Mouse (Mus musculus) heart, postnatal 4 days (tissue): Measurements from ENCODE around the gene Ifi27. TPM values are rescaled to one million over a fixed set of nuclear protein-coding genes. Genes with fewer than 3 reads are reported as not detected.
A peak's percentile ranks its signal among the peaks of the same experiment; 100 is the strongest.
"Not testable (repeated sequence)": the region's sequence is repeated elsewhere in the genome, so short reads cannot be mapped to it uniquely, and the experiment has no call there.

Source experiments
- DNase-seq: peaks from one replicate; pipeline ENCODE4 v3.0.0; 2021
- total RNA-seq, 2 experiments: library from RNA; stranded (reverse); gene quantifications; 2 replicates each; pipeline ENCODE4 v1.2.3; 2021

Ifi27 gene
- 10 to 100 TPM; 42.7 to 45.6 TPM for total RNA-seq

DNA sequence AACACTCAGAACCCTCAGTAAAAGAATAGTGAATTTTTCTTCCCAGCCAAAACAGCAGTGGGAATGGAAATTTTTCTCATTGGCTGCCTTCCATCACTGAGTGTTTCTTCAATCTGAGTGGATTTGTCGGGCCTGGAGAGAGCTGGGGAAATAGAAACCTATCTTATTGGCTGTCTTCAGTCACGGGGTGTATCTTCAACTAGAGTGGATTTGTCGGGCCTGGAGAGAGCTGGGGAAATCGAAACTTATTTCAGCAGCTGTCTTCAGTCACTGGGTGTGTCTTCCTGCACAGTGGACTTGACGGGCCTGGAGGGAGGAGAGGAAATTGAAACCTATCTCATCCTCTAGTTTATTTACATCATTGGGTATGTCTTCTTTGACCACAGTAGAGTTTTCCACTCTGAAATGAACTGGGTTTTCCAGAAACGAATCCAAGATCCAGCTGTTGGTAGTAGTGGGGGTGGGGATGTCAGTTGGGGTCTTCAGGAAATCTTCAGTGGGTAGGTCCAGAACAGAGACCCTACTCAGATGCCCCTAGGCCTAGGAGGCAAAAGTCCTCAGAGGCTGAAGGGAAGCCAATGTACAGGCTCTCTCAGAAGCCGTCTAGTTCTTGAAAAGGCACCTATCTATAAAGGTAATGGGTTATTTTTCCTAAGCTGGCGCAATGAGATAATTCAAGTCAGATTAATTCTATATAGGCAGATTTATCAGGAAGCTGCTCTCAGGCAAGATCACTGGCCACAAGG, at the start of gene Ifi27:
Gene Ifi27 (plus strand): TSS at position 226 of the 746 bp plus-strand sequence.
- peak; percentile 68 for DNase-seq

DNA sequence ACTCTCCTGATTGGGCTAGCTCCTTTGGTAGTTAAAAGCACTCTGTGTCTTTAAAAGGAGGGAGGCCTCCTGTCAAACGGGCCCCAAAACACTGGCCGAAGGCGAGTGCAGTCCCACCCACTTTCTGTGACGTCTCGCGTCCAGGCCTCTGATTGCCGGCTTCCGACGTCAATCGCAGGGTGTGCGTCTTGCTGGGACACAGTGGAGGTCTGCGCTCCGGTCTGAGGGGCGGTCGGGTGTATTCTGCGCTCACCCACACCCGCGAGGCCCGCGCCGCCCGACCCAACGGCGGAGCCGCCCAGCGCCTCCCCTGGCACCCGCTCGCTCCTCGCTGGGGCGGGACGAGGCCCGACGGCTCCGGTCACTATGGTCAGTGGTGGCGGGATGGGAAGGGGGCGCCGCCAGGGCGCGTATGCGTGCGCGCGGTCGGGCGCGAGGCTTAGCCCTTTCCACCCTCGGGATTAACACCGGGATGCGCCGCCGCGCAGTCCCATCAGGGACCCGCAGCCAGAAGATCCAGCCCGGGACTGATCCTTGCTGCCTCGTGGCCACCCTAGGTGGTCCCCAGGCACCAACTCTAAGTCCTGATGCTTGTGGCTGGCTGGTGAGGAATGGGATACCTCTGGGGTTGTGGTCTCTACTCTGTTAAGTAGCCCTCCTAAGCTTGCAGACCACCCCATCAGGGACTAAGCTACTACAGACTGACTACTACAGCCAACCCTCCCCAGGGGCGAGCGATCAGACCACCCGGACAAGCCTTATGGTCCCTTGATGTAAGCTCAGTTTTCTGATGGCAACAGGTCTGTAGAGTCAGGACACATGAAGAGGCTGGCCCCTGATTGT, 45.3 kb upstream of the Ifi27 start, which contains the start of gene Otub2:
Gene Otub2 (plus strand): TSS at position 178 of the 843 bp plus-strand sequence.
- peak; percentile 98 for DNase-seq

GRCm38 (mm10) chr12:103389348-103389727, 44.7 kb upstream of the Ifi27 start:
- DNase-seq: no peak

DNA sequence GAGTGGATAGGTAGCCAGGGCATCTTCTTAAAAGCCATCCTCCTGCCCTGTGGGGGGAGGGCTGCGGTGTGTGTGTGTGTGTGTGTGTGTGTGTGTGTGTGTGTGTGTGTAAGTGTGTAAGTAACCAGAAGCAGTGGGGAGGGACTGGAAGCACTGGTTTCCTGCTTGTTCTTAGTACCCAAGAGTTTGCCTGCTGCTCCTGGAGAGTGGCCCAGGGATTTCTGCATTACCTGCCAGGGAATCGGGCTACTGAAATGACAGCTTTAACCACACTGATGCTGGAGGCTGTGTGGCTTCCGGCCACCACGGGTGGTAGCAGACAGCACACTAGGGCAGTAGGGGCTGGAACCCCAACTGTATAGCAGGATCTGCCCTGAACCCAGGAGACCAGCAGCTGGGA, 44.0 kb upstream of the Ifi27 start:
- DNase-seq: no peak

- DNase-seq: no peak
Observed at GRCm38 (mm10) chr12:103391098-103391497, 42.9 kb upstream of the Ifi27 start.

DNA sequence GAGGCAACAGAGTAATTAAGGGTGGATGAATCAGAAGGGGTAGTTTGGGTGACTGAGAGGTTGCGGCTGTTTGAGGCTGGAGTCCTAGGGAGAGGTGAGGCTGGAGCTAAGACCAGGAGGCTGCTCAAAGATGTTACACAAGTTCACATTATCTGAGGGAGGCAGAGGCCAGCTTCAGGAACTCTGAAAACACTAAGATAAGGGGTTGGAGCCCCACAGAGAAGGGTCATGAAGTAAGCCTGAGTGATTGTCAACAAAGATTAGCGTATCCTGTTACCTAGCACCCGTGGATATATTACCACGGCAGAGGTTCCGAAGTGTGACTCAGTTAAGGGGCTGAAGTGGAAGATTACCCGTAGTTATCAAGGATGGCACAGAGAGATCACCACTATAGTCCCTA, 40.5 kb upstream of the Ifi27 start:
- DNase-seq: no peak

- no peak for DNase-seq
Observed at GRCm38 (mm10) chr12:103395486-103396275, 38.3 kb upstream of the Ifi27 start.

DNA sequence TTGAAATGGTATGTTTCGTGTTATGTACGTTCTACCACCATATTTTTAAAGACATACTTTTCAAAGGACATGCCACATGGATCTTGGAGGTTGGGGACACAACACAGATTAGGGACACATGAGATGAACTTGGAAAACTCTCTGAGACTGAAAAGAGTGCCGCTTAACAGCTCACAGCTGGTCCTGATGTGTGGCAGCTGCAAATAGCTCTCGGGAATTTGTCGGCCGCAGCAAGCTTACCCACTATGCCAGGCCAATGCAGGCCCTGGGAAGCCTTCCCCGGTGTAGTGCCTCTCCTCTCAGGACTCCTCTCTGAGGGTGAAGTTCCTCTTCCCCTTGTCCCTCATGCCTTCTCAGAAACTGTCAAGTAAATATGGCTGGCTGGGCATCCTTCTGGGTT, 37.3 kb upstream of the Ifi27 start:
- no peak for DNase-seq

GRCm38 (mm10) chr12:103404131-103404530, 29.9 kb upstream of the Ifi27 start:
- DNase-seq: no peak

DNA sequence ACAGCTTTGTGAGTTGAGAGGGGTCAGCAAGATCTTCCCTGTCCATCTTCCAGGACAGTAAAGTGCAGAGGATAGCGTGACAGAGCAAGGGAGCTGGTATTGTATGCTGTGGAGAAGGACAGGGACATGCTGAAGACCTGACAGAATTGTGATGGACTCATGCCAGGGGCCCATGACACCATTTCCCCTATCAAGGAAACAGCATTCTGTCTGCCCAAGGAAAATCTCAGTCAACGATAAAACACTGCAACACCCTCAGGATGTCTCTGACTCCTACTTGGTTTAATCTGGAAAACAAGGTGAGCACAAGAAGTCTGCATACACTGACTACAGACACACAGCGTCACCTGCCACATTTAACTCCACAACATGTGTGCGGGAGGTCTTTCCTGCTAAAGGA, 26.3 kb upstream of the Ifi27 start, which contains the start of gene 9330161L09Rik:
Gene 9330161L09Rik (minus strand): TSS at position 101 of the 400 bp plus-strand sequence.
- DNase-seq: no peak

DNA sequence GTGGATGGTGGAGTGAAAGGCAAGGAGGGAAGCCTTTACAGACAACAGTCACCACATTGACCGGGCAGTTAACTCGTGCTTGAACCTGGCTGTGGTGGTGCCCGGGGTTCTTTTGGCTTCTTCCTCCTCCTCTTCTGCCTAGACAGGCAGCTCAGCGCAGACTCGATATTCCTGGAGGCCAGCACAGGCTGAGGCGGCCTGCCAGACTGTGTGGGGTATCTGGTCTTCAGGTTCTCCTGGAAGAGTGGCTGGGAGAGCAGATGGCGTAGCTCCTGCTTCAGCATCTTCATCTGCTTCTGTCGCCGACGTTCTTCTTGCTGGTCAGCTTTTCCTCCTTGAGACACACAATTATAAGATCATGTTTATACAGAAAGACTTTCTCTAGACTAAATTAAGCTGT, 25.9 kb upstream of the Ifi27 start:
- DNase-seq: no peak

DNA sequence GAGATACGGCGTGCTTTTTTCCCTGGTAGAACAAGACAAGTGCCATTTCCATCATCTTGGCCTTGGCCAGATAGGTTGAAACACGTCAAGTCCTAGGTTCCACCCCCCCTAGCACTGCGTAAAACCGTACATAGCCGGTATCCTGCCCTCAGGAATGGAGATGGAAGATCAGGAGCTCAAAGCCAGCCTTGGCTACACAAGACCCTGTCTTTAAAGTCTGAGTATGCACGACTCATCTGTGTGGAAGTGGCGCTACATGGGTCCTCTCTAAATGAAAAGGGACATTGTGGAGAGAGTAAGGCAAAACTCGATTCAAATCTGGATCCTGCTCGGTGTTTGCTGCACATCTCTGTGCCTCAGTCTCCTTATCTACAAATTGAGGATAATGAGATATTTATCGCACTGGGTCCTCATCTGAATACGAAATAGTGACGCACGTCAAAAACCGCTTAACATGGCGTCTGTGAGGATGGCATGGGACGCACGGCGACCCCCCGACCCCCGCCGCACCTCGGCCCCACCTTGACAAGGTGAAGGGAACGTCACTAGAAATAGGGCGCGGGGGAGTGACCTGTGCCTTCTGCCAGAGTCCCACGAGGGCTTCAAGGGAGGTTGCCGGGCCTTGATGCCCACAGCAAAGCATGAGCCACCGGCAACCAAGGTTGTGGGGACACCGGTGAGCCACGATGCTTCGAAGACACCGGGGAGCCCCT, 8.8 kb upstream of the Ifi27 start:
- no peak for DNase-seq

DNA sequence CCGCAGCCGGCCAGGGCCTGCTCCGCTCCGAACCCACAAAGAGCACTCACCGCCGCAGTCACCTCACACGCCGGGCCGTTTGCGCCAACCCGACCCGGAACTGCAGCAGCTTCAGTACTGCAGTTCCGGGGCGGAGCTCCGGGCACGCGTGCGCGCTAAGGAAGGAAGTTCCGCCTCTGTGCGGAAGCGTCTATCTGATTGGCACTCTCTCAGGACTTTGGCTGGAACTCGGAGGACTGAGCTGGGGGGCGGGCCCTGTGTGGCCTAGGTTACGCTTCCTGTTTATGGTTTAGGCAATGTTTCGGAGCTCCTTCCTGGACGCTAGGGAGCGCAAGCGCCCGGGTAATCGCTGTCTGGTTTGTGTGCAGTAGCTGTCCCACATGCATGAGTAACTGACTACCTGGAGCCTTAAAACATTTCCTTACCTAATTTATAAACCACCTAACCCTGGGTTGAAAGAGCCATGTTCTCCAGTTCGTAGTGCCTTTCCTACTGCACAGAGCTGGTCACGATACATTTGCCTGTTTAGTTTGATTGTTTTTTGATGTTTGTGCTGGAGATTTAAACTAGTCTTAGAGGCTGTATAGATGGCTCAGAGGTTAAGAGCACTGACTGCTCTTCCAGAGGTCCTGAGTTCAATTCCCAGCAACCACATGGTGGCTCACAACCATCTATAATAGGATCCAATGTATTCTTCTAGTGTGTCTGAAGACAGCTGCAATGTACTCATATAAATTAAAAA, 8.1 kb upstream of the Ifi27 start, which contains the start of gene Ddx24:
Gene Ddx24 (minus strand): TSS at position 102 of the 742 bp plus-strand sequence.
- peak; percentile 98 for DNase-seq

DNA sequence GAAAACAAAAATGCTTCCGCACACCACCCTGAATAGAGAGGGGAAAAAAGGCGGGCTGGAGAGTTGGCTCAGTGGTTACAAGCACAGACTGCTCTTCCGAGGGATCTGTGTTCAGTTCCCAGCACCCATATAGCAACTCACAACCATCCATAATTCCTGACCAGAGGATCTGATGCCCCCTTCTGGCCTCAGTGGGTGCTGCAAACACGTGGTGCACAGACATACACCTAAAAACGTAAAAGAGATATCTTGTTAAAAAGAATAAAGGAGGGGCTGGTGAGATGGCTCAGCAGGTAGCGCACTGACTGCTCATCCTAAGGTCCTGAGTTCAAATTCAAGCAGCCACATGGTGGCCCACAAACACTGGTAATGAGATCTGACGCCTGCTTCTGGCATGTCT, 7.3 kb upstream of the Ifi27 start:
- DNase-seq: no peak

- no peak for DNase-seq
Observed at GRCm38 (mm10) chr12:103433430-103433829, 581 bp upstream of the Ifi27 start.

DNA sequence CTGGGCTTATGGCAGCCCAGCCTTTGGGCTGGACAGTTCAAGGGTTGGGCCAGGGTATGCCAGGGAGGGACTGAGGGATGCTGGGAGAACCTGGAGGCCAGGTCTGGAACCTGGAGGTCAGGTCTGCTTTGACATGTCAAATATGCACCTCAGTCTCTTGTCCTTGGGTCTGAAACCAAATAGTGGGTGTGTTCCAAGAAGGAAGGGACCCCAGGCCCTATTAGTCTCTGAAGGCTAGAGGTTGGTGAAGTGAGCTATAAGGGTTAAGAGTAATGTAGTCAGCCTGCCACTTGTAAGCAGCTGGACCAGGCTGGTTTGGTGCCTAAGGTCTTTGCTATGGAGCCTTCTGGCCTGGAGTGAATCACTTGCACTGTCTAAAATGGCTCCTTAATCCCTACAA, 850 bp downstream of the Ifi27 start:
- no peak for DNase-seq

DNA sequence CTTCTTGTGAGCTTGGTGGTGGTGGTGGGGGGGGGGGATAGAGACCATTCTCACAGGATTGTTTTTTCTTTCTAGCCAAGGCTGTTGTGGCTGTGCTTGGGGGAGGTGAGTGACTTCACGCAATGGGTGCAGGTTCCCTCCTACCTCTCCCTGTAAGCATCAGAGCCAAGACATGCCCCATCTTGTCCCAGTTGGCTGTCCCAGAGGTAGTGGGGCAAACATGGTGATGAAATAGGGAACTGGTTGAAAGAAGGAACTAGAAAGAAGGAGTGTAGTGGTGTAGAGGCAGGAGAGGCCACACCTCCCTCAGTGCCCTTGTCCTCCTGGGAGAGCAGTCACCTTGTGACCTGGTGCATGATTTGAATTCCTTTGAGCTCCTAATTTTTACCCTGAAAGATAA, 3.6 kb downstream of the Ifi27 start:
- DNase-seq: no peak

DNA sequence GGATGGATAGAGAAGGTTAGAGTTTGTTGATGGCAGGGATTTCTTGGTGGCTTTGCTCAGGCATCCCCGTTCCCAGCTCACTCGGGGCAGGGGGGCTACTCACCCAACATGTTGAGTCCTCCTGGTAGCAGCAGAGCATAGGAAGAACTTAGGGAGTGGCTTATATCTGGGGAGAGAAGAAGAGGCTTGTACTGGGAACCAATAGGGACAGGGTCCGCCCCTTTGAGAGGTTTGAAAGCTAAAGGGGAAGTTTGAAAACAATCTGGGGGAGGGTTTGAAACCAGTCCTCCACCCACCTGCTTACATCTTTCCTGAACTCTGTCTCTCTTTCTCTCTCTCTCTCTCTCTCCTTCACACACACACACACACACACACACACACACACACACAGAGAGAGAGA, 9.5 kb downstream of the Ifi27 start, which contains the start of gene Ifi27l2a:
Gene Ifi27l2a (minus strand): TSS at position 157 of the 400 bp plus-strand sequence.
- no peak for DNase-seq

- not testable (repeated sequence) for DNase-seq
Observed at GRCm38 (mm10) chr12:103444261-103444660, 10.2 kb downstream of the Ifi27 start.

- no peak for DNase-seq
Observed at GRCm38 (mm10) chr12:103445060-103445459, 11.0 kb downstream of the Ifi27 start.

DNA sequence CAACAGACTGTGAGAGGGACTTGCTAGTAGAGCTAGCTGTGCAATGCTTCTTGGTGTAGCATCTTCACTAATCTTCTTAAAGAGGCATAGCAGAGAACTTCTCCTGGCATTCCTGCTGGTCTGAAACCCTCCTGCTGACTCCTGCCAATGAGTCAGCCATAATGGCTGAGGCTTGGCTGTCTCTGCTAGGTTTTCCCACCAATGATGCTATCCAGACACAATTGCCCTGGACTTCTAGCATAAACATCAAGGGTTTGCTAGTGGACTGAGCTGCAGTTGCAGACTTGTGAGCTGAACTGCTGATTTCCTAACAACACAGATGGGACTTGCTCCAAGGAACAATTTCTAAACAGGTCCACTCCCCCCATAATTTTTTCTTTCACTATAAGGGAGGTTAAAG, 19.4 kb downstream of the Ifi27 start:
- DNase-seq: no peak
